Mouse (Mus musculus) cerebellum, adult 9-11 months (tissue): ENCODE data around the gene Adi1.

Source experiments
- DNase-seq: peaks from one replicate; pipeline ENCODE4 v3.0.0; 2022

Gene Adi1

DNA sequence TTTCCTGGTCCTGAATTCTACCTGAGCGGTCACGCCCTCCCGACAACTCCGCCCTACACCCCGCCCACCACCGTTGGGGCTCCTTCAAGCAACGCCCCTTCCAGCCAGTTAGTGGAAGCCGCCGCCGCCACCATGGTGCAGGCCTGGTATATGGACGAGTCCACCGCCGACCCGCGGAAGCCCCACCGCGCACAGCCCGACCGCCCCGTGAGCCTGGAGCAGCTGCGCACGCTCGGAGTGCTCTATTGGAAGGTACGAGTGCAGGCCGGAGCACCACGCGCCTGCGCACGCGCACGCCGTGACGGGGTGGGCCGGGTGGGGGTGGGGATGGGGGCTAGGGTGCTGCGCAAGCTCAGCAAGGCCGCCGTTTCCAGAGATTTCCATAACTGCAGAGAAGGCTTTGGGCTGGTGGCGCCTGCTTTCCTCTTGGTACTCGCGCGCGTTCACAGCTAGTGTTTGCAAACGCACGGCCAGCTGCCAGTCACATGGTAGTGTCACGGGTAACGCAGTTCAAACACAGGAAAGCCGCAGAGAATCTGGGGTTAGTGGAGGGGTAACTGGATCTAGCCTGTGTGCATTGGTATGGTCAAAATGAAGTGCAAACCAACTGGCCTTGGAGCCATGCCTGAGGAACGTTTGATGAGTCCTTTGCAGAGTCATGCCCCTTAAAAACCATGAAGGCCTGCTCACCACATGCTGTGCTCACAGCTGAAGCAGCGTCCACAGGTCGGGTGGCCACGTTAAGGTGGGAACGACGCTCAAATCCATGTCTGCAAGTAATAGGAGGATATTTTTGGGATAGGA lies at the start of gene Adi1:
Adi1 (plus strand) TSS at position 111 of the 804 bp plus-strand sequence.
- peak; percentile 90 for DNase-seq

DNA sequence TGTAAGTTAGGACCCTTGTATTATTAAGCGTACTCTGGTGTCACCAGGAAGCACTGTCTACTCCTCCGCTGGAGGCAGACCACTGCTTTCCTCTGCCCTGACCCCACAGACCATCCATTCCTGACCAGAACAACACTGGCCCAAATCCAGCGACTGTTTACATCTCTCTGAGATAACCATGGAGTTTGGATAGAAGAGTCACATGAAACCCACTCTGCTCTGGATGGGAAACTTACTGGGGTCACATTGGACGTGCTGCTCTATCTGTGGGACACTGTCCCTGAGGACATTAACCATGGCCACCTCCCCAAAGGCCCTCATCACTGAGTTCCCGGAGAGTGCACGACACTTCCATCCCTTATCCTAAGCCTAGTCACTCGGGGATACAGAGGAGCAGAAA lies 49.6 kb upstream of the Adi1 start:
- DNase-seq: no peak

- no peak for DNase-seq
Observed at GRCm38 (mm10) chr12:28627092-28627491, 47.9 kb upstream of the Adi1 start.

- DNase-seq: no peak
Observed at GRCm38 (mm10) chr12:28628436-28628835, 46.6 kb upstream of the Adi1 start.

DNA sequence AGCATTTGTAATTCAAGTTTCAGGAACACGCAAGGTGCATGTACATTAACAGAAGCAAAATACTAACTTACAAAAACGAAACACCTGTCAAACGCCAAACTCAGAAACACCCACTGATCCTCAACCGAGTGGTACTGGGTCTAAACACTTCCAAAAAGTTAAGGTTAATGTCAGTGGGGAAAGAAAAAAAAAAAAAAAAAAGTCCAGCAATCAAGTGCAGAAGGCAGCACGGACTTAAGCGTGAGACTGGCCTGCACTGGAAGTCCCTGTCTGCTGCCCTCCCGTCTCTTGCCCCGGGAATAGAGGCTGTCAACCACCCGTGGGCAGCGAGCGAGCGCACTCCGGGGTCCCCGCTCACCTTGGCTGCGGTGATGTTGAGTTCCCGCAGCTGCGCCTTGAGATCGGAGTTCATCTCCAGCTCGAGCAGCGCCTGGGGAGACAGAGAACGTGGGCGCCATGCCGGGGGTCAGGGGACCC lies 39.9 kb upstream of the Adi1 start:
- no peak for DNase-seq

- peak; percentile 94 for DNase-seq
Observed at GRCm38 (mm10) chr12:28635535-28636476, 39.2 kb upstream of the Adi1 start, which contains the start of gene Rps7. Gene Rps7, minus strand, starts transcription at chr12:28635953.

DNA sequence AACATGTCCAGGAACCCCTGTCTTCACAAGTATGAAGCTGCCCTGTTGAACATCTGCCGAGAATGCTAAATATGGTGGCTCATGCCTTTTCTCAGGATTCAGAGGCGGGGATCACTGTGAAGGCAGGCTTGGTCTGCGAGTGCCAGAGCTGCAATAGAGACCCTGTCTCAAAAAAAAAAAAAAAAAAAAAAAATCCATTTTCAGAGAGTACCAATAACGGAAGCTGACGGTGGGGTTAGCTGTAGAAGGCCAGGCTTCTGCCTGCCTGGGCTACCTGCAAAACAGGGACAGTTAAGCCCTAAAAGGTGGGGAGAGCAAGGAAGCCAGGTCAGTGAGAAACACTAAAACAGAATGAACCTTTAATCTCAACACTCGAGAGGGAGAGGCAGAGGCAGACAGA lies 38.5 kb upstream of the Adi1 start:
- no peak for DNase-seq

- no peak for DNase-seq
Observed at GRCm38 (mm10) chr12:28638778-28639177, 36.3 kb upstream of the Adi1 start.

DNA sequence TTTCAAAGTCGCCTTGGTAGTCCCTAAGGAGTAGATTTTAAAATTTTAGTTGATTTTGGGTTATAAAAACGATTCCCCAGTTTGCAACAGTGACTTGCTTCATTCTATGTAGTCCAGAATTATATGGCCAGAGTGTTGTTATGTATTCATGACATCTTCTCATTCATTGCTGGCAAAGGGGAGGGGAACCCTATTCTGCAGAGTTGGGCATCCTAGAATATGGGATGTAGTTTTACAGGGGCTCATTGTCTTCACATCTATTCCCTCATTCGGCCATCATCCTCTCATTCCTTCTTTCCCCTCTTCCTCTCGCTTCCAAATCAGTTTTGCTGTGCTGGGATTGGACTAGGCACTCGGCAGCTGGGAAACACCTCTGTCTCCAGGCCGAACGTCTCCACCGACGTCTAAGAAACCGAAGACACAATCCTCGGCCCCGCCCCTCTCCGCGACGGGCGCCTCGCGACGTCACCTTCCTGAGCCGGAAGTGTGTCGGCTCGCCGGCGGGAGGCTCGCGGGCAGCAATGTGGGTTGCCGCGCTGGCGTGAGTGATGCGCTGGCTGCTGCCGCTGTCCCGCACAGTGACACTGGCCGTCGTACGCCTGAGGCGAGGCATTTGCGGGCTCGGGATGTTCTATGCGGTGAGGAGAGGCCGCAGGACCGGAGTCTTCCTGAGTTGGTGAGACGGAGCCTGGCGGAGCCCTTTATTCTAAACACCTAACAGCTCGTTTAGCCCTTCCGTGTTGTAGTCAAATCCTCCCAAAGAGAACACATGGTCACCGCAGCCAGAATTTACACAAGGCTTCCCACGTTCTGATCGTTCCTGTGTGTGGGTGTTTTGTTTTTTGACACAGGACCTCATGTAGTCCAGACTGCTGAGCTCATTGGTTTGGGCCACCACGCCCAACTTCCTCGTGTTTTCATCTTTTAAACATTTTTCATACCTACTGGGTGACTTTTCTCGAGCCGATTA lies 25.6 kb upstream of the Adi1 start, which contains the start of gene Rnaseh1:
Rnaseh1 (plus strand) TSS at position 462 of the 970 bp plus-strand sequence.
- peak; percentile 88 for DNase-seq

- DNase-seq: no peak
Observed at GRCm38 (mm10) chr12:28662628-28663027, 12.4 kb upstream of the Adi1 start.

DNA sequence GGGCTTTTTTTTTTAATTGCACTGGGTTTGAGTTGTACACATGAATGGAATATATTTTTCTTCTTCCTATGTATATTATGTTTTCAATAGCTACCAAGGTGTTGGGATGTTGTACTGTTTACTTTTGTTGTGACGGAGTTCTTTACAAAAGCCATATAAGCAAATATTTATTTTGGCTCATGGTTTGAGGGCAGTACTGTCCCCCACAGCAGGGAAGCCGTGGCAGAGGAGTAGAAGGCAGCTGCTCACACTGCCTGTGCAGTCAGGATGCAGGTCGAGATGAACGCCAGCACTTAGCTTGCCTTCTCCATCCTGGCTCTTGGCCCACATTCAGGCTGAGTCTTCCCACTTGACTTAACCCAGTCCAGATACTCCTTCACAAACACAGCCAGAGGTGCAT lies 8.3 kb upstream of the Adi1 start:
- no peak for DNase-seq

DNA sequence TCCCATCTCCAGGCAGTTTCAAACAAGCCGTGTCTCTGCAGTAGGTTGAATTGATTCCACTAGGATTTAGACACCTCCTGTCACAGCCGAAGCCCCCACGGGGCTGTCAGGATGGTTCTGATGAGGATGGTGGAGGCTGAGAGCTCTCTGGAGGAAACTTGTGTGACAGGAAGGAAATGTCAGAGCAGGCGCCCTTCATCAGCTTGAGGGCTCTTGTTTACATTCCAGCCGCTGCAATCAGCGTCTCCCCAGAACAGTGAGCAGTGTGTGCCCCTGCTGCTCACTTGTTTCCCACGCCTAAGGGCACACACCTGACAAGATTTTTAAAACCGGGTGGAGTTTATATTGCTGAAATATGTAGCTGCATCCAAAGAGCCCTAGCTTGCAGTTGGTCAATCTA lies 7.7 kb upstream of the Adi1 start:
- no peak for DNase-seq

- DNase-seq: no peak
Observed at GRCm38 (mm10) chr12:28674038-28674720, 852 bp upstream of the Adi1 start.

DNA sequence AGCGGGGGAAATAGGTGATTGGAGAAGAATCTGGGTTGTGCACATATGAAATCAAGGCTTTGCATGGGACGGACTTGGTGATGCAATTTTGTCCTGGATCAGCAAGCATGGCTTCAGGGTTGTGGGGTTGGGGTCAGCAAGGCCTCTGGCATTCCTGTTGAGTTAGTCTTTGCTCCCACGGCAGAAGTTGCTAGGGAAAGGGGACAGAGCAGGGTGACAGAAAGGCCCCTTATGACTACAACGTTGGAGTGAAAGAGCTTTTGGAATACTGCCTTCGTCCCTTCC lies 836 bp downstream of the Adi1 start:
- no peak for DNase-seq

- DNase-seq: no peak
Observed at GRCm38 (mm10) chr12:28684674-28685073, 9.6 kb downstream of the Adi1 start.

DNA sequence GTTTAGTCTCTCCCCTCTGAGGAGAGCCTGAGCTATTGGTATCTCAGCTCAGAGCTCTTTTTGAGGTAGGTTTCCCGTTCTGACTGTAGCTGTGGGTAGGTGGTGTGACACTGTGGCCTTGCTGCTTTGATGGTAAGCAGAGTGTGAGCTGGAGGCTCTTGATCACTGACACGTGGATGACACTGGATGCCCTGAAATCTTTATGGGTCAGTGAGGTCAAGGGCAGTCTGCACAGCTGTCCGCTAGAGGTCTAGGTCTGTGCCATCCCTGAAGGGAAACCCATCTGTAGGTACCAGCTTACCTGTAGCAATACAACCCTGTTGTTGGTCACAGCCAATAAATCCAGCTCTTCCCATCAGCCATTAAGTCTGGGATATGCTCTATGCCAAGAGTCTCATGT lies 10.7 kb downstream of the Adi1 start:
- no peak for DNase-seq

DNA sequence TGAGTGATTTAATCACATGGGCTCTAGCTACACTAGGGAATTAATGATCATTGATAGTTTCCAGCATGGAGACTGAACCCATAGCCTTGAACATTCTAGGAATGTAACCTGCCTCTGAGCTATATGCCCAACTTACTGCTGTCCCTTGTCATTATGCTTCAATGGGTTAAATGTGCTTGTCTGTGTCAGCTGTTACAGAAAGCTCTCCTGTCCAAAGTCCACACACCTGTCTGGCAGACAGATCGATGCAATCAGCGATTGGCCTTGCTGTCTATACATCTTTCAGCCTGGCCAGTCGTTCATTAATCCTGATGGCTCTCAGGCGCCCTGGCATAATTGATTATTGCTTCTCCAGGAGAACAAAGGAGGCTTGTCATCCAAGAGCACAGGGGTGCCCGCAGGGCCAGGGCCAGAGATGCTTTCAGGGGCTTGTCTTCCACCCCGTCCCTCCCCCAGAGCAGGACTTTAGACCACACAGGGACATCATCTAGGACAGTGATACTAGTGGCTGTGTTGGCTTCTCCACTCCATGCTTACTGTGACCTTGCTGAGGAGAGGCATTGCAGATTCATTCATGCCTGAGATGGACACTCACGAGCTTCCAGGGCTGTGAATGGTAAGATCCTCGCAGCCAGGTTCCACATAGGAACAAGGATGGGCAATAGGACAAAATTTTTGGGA lies 11.3 kb downstream of the Adi1 start:
- no peak for DNase-seq

DNA sequence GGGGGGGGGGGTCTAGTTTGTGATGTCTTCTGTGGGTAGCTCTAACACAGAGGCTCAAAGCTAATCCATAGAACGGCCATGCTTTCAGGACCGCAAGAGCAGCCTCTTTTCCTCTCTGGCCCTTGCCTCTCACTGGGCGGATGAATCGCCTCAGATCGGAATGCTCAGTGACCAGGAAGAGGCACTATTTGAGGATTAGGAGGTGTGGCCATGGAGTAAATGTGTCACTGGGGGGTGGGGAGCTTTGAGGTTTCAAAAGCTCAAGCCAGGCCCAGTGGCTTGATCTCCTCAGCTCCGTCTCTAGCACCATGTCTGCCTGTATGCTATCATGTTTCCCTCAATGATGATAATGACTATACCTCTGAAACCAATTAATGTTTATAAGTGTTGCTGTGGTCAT lies 14.0 kb downstream of the Adi1 start:
- DNase-seq: no peak

GRCm38 (mm10) chr12:28690730-28691129 lies 15.7 kb downstream of the Adi1 start:
- no peak for DNase-seq

DNA sequence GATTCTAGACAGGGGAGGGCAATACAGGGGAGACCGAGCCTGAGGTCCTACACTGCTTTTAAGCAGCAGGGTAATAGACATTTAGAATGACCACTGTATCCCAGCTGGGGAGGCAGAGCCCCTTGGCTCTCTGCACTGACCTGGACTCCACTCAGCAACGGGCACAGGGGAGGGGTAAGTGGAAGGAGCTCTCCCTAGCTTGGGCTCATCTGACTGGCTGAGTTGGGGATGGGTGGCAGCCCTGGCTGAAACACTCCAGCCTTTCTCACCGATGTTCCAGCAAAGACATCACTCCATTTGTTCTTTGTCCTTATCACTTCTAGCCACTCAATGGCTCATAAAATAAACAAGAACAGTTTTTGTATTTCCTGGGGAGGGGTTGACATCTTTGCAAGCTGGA lies 18.7 kb downstream of the Adi1 start:
- no peak for DNase-seq

GRCm38 (mm10) chr12:28694231-28694630 lies 19.2 kb downstream of the Adi1 start:
- peak; percentile 45 for DNase-seq
